Mouse (Mus musculus): ENCODE measurements around the gene 1110004F10Rik. TPM values are rescaled to one million over a fixed set of nuclear protein-coding genes. Genes with fewer than 3 reads are reported as not detected.

Gene 1110004F10Rik
- total RNA-seq, 4 experiments from 2014 or later = 96.1 to 110 (median 105) TPM

- DNase-seq (ENCODE audit: low spot score in 2 of 2) = peak; percentile 88 to 95
Measured at GRCm38 (mm10) chr7:116092710-116093465, 53.7 kb downstream of the 1110004F10Rik start.

- DNase-seq (ENCODE audit: low spot score in 2 of 2) = no peak
Measured at GRCm38 (mm10) chr7:116093466-116093850, 54.3 kb downstream of the 1110004F10Rik start.

DNA sequence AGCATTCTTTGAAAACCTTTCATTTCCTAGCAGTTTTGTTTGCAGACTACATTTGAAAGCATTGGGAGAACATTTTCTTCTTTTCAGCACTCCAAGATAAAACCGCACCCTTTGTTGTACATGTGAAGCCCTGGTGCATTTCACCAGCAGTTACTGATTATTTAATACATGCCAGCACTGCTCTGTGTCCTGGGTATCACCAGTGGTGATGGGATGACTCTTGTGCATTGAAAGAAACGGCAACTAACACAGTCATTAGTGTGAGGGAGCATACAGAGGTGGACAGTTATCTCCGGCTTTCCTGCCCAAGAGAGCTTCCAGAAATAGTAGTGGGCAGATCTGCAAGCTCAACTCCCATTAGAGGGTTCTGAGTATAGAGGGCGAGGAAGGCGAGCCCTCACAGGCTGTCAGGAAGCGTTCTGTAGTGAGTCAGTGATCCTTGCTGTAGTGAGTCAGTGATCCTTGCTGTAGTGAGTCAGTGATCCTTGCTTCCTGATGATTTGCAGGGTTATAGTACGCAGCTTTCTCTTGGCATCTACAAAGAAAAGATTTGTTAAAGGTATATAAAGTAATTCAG lies 60.8 kb downstream of the 1110004F10Rik start:
- no peak for DNase-seq (ENCODE audit: low spot score in 2 of 2)

- no peak for DNase-seq (ENCODE audit: low spot score in 2 of 2)
Measured at GRCm38 (mm10) chr7:116103091-116103490, 63.9 kb downstream of the 1110004F10Rik start.

DNA sequence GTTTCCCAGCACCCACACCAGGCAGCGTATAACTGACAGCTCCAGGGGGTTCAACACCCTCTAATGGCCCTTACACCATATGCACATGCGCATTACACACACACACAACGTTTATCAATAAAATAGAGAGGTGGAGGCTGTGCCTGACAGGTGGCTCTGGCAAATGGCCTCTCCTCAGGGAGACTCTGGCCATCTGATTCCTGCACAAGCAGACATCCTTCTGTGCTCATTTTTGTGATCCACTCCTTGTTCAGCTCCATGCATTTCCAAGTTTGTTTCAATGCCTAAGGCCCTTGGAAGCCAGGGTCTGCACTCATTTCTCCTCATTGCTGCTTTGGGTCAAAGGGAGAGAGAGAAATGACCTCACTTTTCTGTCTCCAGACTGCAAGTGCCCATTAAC lies 71.5 kb downstream of the 1110004F10Rik start:
- no peak for DNase-seq (ENCODE audit: low spot score in 2 of 2)

DNA sequence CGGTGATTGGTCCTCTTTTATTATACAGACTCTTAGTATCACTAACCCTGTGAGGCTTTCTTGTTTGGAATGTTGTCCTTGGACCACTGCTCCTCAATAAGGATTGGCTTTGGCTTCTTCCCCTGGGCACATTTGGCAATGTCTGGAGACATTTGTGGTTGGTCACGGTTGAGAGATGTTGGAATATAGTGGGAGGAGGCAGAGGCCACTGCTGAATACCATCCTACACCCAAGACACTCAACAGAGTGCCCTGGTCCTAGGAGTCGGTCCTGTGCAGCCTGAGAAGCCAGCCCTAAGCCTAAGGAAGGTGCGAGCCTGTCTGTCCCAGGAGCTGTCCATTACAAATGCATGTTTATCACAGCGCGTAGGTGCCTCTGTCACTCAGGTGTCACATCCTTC lies 72.3 kb downstream of the 1110004F10Rik start:
- no peak for DNase-seq (ENCODE audit: low spot score in 2 of 2)

- no peak for DNase-seq (ENCODE audit: low spot score in 2 of 2)
Measured at GRCm38 (mm10) chr7:116115216-116115930, 76.2 kb downstream of the 1110004F10Rik start.

DNA sequence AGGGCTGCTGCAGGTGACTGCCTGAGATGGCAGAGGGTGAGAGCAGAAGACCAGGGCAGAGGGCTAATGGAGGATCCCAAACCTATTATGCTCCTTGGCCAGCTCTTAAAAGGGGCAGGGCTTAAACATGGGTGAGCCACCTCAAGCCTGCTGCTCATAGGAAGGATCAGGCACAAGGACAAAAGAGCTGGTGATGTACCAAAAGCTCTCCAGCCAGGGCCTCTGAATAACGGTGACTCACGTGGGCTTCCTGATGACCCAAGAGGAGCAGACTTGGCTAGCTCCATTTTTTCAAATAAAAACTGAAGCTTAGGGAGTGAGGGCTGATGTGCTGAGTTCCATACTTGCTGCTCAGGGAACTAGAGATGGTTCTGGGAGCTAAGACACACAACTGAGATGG lies 76.8 kb downstream of the 1110004F10Rik start:
- no peak for DNase-seq (ENCODE audit: low spot score in 2 of 2)

GRCm38 (mm10) chr7:116119306-116119857 lies 80.2 kb downstream of the 1110004F10Rik start:
- DNase-seq (ENCODE audit: low spot score in 2 of 2) = no peak

- DNase-seq (ENCODE audit: low spot score in 2 of 2) = no peak
Measured at GRCm38 (mm10) chr7:116120737-116121136, 81.5 kb downstream of the 1110004F10Rik start.

- no peak for DNase-seq (ENCODE audit: low spot score in 2 of 2)
Measured at GRCm38 (mm10) chr7:116121202-116121601, 82.0 kb downstream of the 1110004F10Rik start.

DNA sequence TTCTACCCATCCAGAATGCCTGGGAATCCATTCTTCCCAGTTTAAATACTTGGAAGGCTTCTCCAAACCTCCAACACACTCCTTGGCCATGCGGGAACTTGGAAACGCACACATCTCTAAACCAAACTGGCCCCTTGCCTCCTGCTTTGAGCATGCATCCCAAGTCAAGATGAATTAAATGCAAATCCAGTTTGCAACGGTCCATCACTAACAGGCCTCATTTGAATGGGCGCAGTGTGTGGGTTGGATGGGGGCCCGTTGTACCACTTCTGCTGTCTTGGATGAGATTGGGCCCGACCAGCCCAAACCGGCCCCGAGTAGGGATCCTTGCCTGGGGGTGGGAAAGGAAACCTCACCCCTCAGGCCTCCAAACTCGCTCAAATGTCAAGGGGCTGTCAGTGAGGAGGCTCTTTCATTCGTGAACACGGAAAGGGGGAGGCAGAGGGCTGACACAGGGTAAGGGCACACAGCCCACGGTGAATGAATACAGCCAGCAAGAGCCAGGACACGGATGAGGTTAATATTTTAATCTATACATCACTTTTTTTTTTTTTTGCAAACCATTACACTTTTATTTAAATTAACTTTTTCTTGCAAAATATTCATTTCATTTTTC lies 83.9 kb downstream of the 1110004F10Rik start:
- DNase-seq (ENCODE audit: low spot score in 2 of 2) = no peak

- no peak for DNase-seq (ENCODE audit: low spot score in 2 of 2)
Measured at GRCm38 (mm10) chr7:116123597-116123985, 84.4 kb downstream of the 1110004F10Rik start.

DNA sequence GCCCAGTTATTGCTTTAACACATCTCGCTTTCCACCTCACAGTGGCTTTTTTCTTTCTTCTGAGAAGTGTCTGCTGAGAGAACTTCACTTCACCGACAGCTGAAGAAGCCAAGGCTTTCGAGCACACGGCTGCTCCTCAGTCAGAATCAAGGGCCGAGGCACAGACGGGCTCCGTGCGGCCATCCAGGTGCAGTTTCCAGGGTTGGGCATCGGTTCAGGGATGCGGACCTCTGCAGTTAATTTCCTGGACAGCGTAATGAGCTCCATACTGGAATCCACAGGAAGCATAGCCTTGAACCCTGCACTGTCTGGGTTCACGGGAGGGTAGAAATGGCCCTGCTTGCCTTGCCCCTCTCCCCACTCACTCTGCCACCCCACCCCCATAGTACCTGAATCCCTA lies 84.9 kb downstream of the 1110004F10Rik start:
- DNase-seq (ENCODE audit: low spot score in 2 of 2) = no peak

- no peak for DNase-seq (ENCODE audit: low spot score in 2 of 2)
Measured at GRCm38 (mm10) chr7:116125671-116126070, 86.5 kb downstream of the 1110004F10Rik start.

DNA sequence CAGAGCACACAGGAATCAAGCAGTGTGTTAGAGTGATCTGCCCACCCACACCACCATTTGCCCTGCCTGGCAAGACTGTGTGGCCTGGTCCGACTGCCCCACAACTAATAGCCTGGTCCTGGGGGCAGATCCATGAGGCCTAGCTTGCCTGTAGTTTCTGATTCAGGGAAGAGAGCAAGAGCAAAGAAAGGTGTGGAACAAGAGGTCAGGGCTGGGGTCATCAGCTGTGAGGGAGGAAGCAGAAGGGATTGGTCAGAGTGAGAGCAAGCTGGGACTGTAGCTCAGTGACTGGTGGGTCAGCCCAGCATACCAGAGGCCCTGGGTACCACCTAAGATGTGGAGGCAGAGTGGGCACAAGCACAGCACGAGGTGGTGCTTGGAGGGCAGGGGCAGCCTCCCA lies 87.9 kb downstream of the 1110004F10Rik start:
- no peak for DNase-seq (ENCODE audit: low spot score in 2 of 2)

DNA sequence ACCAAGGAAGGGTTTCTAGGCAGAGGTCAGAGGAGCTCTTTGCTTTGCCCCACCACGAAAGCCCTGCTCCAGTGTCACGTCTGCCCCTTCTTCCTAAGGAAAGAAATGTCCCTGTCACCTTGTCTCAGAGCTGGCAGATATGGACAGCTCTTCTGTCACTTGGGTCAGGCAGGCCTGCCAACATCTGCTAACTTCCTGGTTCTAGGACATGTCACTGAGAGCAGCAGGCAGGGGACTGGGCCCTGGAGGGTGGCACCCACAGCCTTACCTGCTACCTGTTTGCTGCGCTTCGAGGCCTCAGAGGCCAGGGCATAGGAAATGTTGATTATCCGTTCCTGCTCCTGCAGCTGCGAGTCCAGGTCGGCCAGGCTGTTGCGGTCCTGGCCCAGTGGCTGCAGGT lies 89.1 kb downstream of the 1110004F10Rik start:
- no peak for DNase-seq (ENCODE audit: low spot score in 2 of 2)

- no peak for DNase-seq (ENCODE audit: low spot score in 2 of 2)
Measured at GRCm38 (mm10) chr7:116129374-116129773, 90.2 kb downstream of the 1110004F10Rik start.

GRCm38 (mm10) chr7:116131390-116131789 lies 92.2 kb downstream of the 1110004F10Rik start:
- DNase-seq (ENCODE audit: low spot score in 2 of 2) = no peak

DNA sequence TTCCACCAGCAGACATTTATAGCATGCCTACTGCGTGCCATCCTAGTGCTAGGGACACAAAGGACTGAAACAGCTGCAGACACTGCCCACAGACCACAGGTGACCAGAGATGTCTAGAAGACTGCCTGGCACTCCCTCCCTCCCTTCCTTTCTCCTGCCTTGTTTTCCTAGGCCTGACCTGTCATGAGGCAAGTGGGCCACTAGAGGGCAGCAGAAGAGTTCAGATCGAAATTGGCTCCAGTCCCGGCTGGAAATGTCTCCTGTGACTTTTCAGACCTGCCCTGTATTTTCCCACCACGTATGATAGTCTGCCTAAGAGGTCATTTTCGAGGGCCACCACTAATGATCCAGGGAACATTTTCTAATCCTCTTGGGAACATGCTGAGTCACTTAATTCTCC lies 92.9 kb downstream of the 1110004F10Rik start:
- peak; percentile 41 to 70 for DNase-seq (ENCODE audit: low spot score in 2 of 2)

DNA sequence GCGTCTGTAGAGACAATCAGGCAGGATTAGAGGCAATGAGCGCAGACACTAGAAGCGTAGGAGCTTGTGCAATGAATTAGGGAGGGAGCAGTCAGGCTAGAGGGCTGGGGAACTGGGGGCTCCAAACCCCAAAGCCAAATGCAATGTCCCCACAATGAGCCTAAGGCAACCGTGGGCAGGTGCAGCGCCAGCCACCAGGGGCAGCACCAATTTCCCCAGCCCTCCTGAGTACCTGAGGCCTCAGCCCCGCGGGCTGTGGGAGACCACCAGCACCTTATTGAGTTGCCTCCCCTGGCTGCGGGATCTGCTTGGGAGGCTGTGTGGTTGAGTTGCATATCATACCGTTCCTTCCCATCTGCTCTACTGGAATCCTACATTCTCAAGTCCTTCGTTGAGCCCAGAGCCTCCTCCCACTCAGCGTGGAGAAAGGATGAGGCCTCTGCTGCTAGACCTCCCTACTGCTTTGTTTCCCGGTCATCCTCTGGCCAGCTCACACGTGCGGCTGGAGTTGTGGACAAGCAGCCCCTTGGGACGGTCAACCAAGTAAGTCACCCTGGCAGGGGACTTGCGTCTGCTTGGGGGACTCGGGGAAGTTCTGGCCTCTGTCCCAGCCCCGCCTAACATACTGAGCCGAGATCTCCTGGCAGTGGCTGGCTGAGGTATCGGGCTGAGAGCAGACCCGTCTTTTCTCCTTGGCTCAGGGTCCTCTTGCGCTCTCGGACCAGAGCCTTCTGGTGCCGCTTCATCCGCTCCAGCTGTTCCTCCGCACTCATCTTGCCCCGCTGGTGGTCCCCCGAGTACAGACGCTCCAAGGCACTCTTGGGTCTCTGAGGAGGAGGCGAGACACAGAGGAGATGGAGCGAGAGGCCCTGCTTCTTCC lies 95.5 kb downstream of the 1110004F10Rik start:
- no peak for DNase-seq (ENCODE audit: low spot score in 2 of 2)

All from left cerebral cortex, adult 8-10 months (tissue).